Mouse (Mus musculus) myocyte (in vitro differentiated cells): Measurements from ENCODE around the gene Slc27a1.
A peak's percentile ranks its signal among the peaks of the same experiment; 100 is the strongest.

Source experiments
- MYOD1 ChIP-seq, 3 experiments: IDR thresholded peaks; one replicate each; pipeline ENCODE4 v1.6.1; 2011; ENCODE audit warnings: control low read depth in 2 of 3, low read depth in 2 of 3, mild to moderate bottlenecking in 2 of 3, moderate library complexity in 1 of 3; ENCODE audit not compliant: insufficient read length in 2 of 3, control insufficient read depth in 1 of 3
- MYOG ChIP-seq, 3 experiments: IDR thresholded peaks; one replicate each; pipeline ENCODE4 v1.6.1; 2011; ENCODE audit warnings: control low read depth in 2 of 3, low read depth in 2 of 3, mild to moderate bottlenecking in 2 of 3; ENCODE audit not compliant: insufficient read length in 2 of 3, control insufficient read depth in 1 of 3, insufficient read depth in 1 of 3
- POLR2A ChIP-seq: IDR thresholded peaks from one replicate; pipeline ENCODE4 v1.6.1; 2011; ENCODE audit warnings: low read depth, mild to moderate bottlenecking, control low read depth, moderate library complexity; ENCODE audit not compliant: insufficient read length
- POLR2AphosphoS2 ChIP-seq: IDR thresholded peaks from one replicate; pipeline ENCODE4 v1.6.1; 2011; ENCODE audit warnings: low read depth, control low read depth; ENCODE audit not compliant: insufficient read length
- TCF12 ChIP-seq: IDR thresholded peaks from one replicate; pipeline ENCODE4 v1.6.1; 2011; ENCODE audit warnings: mild to moderate bottlenecking, control low read depth; ENCODE audit not compliant: poor library complexity, insufficient read depth, severe bottlenecking
- USF1 ChIP-seq: IDR thresholded peaks from one replicate; pipeline ENCODE4 v1.6.1; 2011; ENCODE audit warnings: low read depth, mild to moderate bottlenecking, control low read depth, moderate library complexity

- TF ChIP-seq POLR2AphosphoS2 = no peak
- TF ChIP-seq MYOG (IDR thresholded peaks at IDR 0.05; ENCODE audit: control insufficient read depth in 1 of 3, insufficient read depth in 1 of 3, insufficient read length in 2 of 3, low read depth in 2 of 3) = no peak
- no peak for TF ChIP-seq USF1
- no peak for TF ChIP-seq POLR2A
- TF ChIP-seq TCF12 = no peak
- peak in 1 of 3 experiments; percentile 14 for TF ChIP-seq MYOD1 (IDR thresholded peaks at IDR 0.05; ENCODE audit: control insufficient read depth in 1 of 3, insufficient read length in 2 of 3, low read depth in 2 of 3)
These were observed 44.7 kb downstream of the Slc27a1 start for GRCm38 (mm10) chr8:71613418-71613817.
